Mouse (Mus musculus): ENCODE data around the gene Dnajb1. TPM values are rescaled to one million over a fixed set of nuclear protein-coding genes. Genes with fewer than 3 reads are reported as not detected.

Gene Dnajb1
- polyA plus RNA-seq, 1 experiment = 28.2 TPM

- Histone ChIP-seq H3K27ac (ENCODE audit: insufficient read depth, low read length) (no peak overlapping the region), H3K27me3 (ENCODE audit: control insufficient read depth, insufficient read depth, low read length, poor library complexity, severe bottlenecking) (no peaks in the 10 kb centered on the region), H3K9me3 (replicated peaks; ENCODE audit: control insufficient read depth, insufficient read depth, low read length, poor library complexity, severe bottlenecking) (no peaks in the 10 kb centered on the region), H3K36me3 (ENCODE audit: control insufficient read depth, insufficient read depth, low read length, poor library complexity, severe bottlenecking) (peaks cover 4% of the 10 kb centered on the region; the same call in 1 of the 2 replicates), H3K9ac (ENCODE audit: low read depth, poor library complexity, severe bottlenecking) (no peak overlapping the region), H3K4me3 (ENCODE audit: low read depth, low read length) (no peak overlapping the region), H3K4me1 (ENCODE audit: control insufficient read depth, insufficient read depth, low read length) (peaks cover 13% of the 10 kb centered on the region)
- TF ChIP-seq EP300 (IDR thresholded peaks at IDR 0.05; ENCODE audit: insufficient read depth, low read depth, low read length) = no peak
- no peak for TF ChIP-seq POLR2A (IDR thresholded peaks at IDR 0.05; ENCODE audit: insufficient read depth, low read length)
- TF ChIP-seq CTCF (IDR thresholded peaks at IDR 0.05; ENCODE audit: low read depth, low read length) = no peak
These were observed 25.8 kb upstream of the Dnajb1 start for GRCm38 (mm10) chr8:83582226-83582625.

- Histone ChIP-seq H3K9ac (ENCODE audit: low read depth, poor library complexity, severe bottlenecking) (no peak overlapping the region), H3K36me3 (ENCODE audit: control insufficient read depth, insufficient read depth, low read length, poor library complexity, severe bottlenecking) (peaks cover 4% of the 10 kb centered on the region; the same call in 1 of the 2 replicates), H3K4me1 (ENCODE audit: control insufficient read depth, insufficient read depth, low read length) (peaks cover 9% of the 10 kb centered on the region)
These were observed 24.8 kb upstream of the Dnajb1 start for GRCm38 (mm10) chr8:83583236-83583635.

GRCm38 (mm10) chr8:83584771-83585170 lies 23.2 kb upstream of the Dnajb1 start:
- Histone ChIP-seq H3K4me1 (ENCODE audit: control insufficient read depth, insufficient read depth, low read length) (peaks cover 4% of the 10 kb centered on the region), H3K4me3 (ENCODE audit: low read depth, low read length) (no peak overlapping the region), H3K27ac (ENCODE audit: insufficient read depth, low read length) (no peak overlapping the region), H3K9me3 (replicated peaks; ENCODE audit: control insufficient read depth, insufficient read depth, low read length, poor library complexity, severe bottlenecking) (no peaks in the 10 kb centered on the region), H3K36me3 (ENCODE audit: control insufficient read depth, insufficient read depth, low read length, poor library complexity, severe bottlenecking) (peaks cover 7% of the 10 kb centered on the region; the same call in 1 of the 2 replicates), H3K9ac (ENCODE audit: low read depth, poor library complexity, severe bottlenecking) (no peak overlapping the region), H3K27me3 (ENCODE audit: control insufficient read depth, insufficient read depth, low read length, poor library complexity, severe bottlenecking) (no peaks in the 10 kb centered on the region)
- no peak for TF ChIP-seq POLR2A (IDR thresholded peaks at IDR 0.05; ENCODE audit: insufficient read depth, low read length)
- no peak for TF ChIP-seq EP300 (IDR thresholded peaks at IDR 0.05; ENCODE audit: insufficient read depth, low read depth, low read length)
- no peak for TF ChIP-seq CTCF (IDR thresholded peaks at IDR 0.05; ENCODE audit: low read depth, low read length)

More at GRCm38 (mm10) chr8:83583236-83583635, 24.8 kb upstream of the Dnajb1 start:
- no peaks in the 10 kb centered on the region for H3K9me3 ChIP-seq (replicated peaks; ENCODE audit: control insufficient read depth, insufficient read depth, low read length, poor library complexity, severe bottlenecking)
- no peak overlapping the region for H3K27ac ChIP-seq (ENCODE audit: insufficient read depth, low read length)
- no peak for TF ChIP-seq CTCF (IDR thresholded peaks at IDR 0.05; ENCODE audit: low read depth, low read length)
- no peak for TF ChIP-seq POLR2A (IDR thresholded peaks at IDR 0.05; ENCODE audit: insufficient read depth, low read length)
- TF ChIP-seq EP300 (IDR thresholded peaks at IDR 0.05; ENCODE audit: insufficient read depth, low read depth, low read length) = no peak
- H3K27me3 ChIP-seq (ENCODE audit: control insufficient read depth, insufficient read depth, low read length, poor library complexity, severe bottlenecking) = no peaks in the 10 kb centered on the region
- no peak overlapping the region for H3K4me3 ChIP-seq (ENCODE audit: low read depth, low read length)

DNA sequence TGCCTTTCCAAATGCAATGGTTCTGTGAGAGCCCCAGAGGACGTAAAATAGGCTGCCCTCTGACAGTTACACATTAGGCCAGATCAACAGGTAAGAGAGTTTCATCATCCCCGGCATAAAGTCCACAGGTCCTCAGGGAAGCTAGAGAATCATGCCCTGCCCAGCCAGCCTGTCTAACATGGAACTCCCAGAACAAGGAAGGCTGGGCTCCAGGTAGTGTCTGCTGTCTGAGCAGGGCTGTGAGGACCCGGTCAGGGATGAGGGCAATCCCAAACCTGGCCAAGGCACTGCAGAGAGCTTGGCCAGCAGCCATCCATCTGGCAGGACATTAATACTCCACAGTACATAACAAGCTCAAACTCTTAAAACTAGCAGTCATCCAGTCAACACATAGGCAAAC lies 22.7 kb upstream of the Dnajb1 start:
- H3K27me3 ChIP-seq (ENCODE audit: control insufficient read depth, insufficient read depth, low read length, poor library complexity, severe bottlenecking) = no peaks in the 10 kb centered on the region
- H3K4me3 ChIP-seq (ENCODE audit: low read depth, low read length) = no peak overlapping the region
- no peak overlapping the region for H3K27ac ChIP-seq (ENCODE audit: insufficient read depth, low read length)
- H3K9ac ChIP-seq (ENCODE audit: low read depth, poor library complexity, severe bottlenecking) = no peak overlapping the region
- TF ChIP-seq POLR2A (IDR thresholded peaks at IDR 0.05; ENCODE audit: insufficient read depth, low read length) (no peak), CTCF (IDR thresholded peaks at IDR 0.05; ENCODE audit: low read depth, low read length) (no peak)
- peaks cover 3% of the 10 kb centered on the region for H3K4me1 ChIP-seq (ENCODE audit: control insufficient read depth, insufficient read depth, low read length)
- H3K36me3 ChIP-seq (ENCODE audit: control insufficient read depth, insufficient read depth, low read length, poor library complexity, severe bottlenecking) = peaks cover 8% of the 10 kb centered on the region; the same call in 1 of the 2 replicates
- H3K9me3 ChIP-seq (replicated peaks; ENCODE audit: control insufficient read depth, insufficient read depth, low read length, poor library complexity, severe bottlenecking) = no peaks in the 10 kb centered on the region

- Histone ChIP-seq H3K4me3 (ENCODE audit: low read depth, low read length) (no peak overlapping the region), H3K36me3 (ENCODE audit: control insufficient read depth, insufficient read depth, low read length, poor library complexity, severe bottlenecking) (peaks cover 13% of the 10 kb centered on the region), H3K4me1 (ENCODE audit: control insufficient read depth, insufficient read depth, low read length) (peaks cover 1% of the 10 kb centered on the region), H3K27ac (ENCODE audit: insufficient read depth, low read length) (no peak overlapping the region), H3K9me3 (replicated peaks; ENCODE audit: control insufficient read depth, insufficient read depth, low read length, poor library complexity, severe bottlenecking) (no peaks in the 10 kb centered on the region), H3K27me3 (ENCODE audit: control insufficient read depth, insufficient read depth, low read length, poor library complexity, severe bottlenecking) (no peaks in the 10 kb centered on the region), H3K9ac (ENCODE audit: low read depth, poor library complexity, severe bottlenecking) (no peak overlapping the region)
- no peak for TF ChIP-seq EP300 (IDR thresholded peaks at IDR 0.05; ENCODE audit: insufficient read depth, low read depth, low read length)
- no peak for TF ChIP-seq POLR2A (IDR thresholded peaks at IDR 0.05; ENCODE audit: insufficient read depth, low read length)
- TF ChIP-seq CTCF (IDR thresholded peaks at IDR 0.05; ENCODE audit: low read depth, low read length) = no peak
These were observed 20.3 kb upstream of the Dnajb1 start for GRCm38 (mm10) chr8:83587644-83588043.

DNA sequence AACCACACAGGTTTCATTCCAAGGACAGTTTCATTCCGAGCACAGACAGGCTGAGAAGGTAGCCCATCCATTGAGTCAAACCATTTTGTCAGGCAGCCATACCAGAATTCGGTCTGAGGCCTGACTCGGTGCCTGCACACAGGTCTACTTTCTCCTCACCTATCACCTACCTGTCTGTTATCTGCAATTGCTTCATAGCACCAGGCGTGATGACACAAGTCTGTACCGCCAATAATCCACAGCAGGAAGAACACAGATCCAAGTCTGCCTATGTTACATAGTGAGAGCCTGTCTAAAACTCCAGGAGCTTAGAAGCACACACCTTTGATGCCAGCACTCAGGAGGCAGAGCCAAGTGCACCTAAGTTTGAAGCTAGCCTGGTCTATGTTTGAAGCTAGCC lies 19.1 kb upstream of the Dnajb1 start:
- no peak overlapping the region for H3K4me3 ChIP-seq (ENCODE audit: low read depth, low read length)
- no peaks in the 10 kb centered on the region for H3K27me3 ChIP-seq (ENCODE audit: control insufficient read depth, insufficient read depth, low read length, poor library complexity, severe bottlenecking)
- H3K27ac ChIP-seq (ENCODE audit: insufficient read depth, low read length) = no peak overlapping the region
- no peak overlapping the region for H3K9ac ChIP-seq (ENCODE audit: low read depth, poor library complexity, severe bottlenecking)
- peaks cover 1% of the 10 kb centered on the region for H3K4me1 ChIP-seq (ENCODE audit: control insufficient read depth, insufficient read depth, low read length)
- no peaks in the 10 kb centered on the region for H3K9me3 ChIP-seq (replicated peaks; ENCODE audit: control insufficient read depth, insufficient read depth, low read length, poor library complexity, severe bottlenecking)
- H3K36me3 ChIP-seq (ENCODE audit: control insufficient read depth, insufficient read depth, low read length, poor library complexity, severe bottlenecking) = peaks cover 13% of the 10 kb centered on the region
- TF ChIP-seq EP300 (IDR thresholded peaks at IDR 0.05; ENCODE audit: insufficient read depth, low read depth, low read length) (no peak), POLR2A (IDR thresholded peaks at IDR 0.05; ENCODE audit: insufficient read depth, low read length) (no peak), CTCF (IDR thresholded peaks at IDR 0.05; ENCODE audit: low read depth, low read length) (no peak)
